12 mouse cellular contexts compared by ENCODE assay signal in the genomic region with DNA sequence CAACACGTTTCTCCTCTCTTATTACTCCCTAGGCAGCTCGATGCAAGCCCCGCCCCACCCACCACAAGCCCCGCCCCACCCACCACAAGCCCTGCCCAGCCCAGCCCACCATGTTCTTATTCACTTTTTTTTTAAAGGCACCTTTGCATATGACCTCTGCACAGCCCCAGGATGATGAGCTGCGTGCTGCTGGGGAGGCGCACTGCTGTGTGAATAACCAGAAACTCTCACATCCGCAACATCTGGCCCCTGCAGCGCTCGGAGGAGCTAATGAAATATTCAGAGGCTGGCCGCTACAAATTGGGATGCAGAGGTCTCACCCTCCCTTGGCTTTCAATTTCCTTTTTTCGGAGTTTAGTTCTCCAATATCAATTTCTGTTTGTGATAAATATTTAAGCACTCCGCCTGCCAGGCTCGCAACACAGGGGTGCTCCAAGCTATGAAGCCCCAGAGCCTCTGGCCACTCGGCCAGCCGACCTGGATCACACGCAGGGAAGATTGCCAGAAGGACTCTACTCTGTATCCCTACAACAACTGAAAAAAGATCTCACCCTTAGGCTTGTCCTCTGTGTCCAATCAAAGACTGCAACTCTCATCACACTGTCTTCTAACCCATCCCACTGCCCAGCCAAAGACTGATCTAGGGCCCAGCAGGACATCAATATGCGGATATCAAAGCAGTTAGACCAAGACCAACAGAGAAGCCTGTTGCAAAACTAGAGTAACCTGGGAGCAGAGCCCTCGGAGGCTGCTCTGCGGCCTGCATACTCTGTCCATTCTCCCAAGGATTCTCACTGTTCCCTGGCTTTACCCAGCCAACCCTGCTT.
DNase-seq lines count a peak whose midpoint lies in the region; ATAC-seq and TF ChIP-seq lines count a peak whose summit lies in the region.
"Had no signal": no experiment of that assay in that cellular context is flagged by ENCODE, and none has a peak within 500 bp of the region (broad histone marks: within the 10 kb centered on the region; RNA-seq: fewer than 3 reads in every experiment).

No protein-coding gene starts in this region.

- H3K9me3 ChIP-seq in ES-Bruce4 (replicated peaks; ENCODE audit: control insufficient read depth, insufficient read depth, low read length, poor library complexity, severe bottlenecking): no peaks in the 10 kb centered on the region
- H3K9me3 ChIP-seq in hindbrain, embryonic 15.5 days: no peaks in the 10 kb centered on the region
- H3K9me3 ChIP-seq in midbrain, embryonic 14.5 days (ENCODE audit: control insufficient read depth, low read length): no peaks in the 10 kb centered on the region

- ATAC-seq in hindbrain, embryonic 15.5 days (ENCODE audit: low FRiP score, low read depth): no peak
- ATAC-seq in midbrain, embryonic 14.5 days (ENCODE audit: low FRiP score, low TSS enrichment): no peak
- ATAC-seq: forebrain, embryonic 16.5 days; intestine, embryonic 16.5 days had no signal

- peak; percentile 87 for TF ChIP-seq EP300 in ES-Bruce4 (IDR thresholded peaks at IDR 0.05; ENCODE audit: insufficient read depth, low read depth, low read length)

- TF ChIP-seq POLR2A in ES-Bruce4 (IDR thresholded peaks at IDR 0.05; ENCODE audit: insufficient read depth, low read length): no peak

- H3K27ac ChIP-seq in ES-Bruce4 (ENCODE audit: insufficient read depth, low read length): no peak overlapping the region
- H3K27ac ChIP-seq in hindbrain, embryonic 15.5 days (replicated peaks): no peak overlapping the region
- no peak overlapping the region for H3K27ac ChIP-seq in midbrain, embryonic 14.5 days (replicated peaks; ENCODE audit: low read depth, low read length)
- H3K27ac ChIP-seq: liver, embryonic 14.5 days had no signal

- peak overlapping the region; percentile 39 for H3K4me2 ChIP-seq in hindbrain, embryonic 15.5 days
- H3K4me2 ChIP-seq in midbrain, embryonic 14.5 days (ENCODE audit: low read length): peak overlapping the region; percentile 30; the same call in 1 of the 2 replicates
- H3K4me2 ChIP-seq: heart, embryonic 11.5 days had no signal

- no peaks in the 10 kb centered on the region for H3K36me3 ChIP-seq in ES-Bruce4 (ENCODE audit: control insufficient read depth, insufficient read depth, low read length, poor library complexity, severe bottlenecking)
- no peaks in the 10 kb centered on the region for H3K36me3 ChIP-seq in hindbrain, embryonic 15.5 days
- H3K36me3 ChIP-seq in midbrain, embryonic 14.5 days (ENCODE audit: control insufficient read depth, insufficient read depth, low read length): no peaks in the 10 kb centered on the region

- TF ChIP-seq CTCF in ES-Bruce4 (IDR thresholded peaks at IDR 0.05; ENCODE audit: low read depth, low read length): no peak

- H3K4me1 ChIP-seq in ES-Bruce4 (ENCODE audit: control insufficient read depth, insufficient read depth, low read length): peaks cover 5% of the 10 kb centered on the region
- H3K4me1 ChIP-seq in hindbrain, embryonic 15.5 days (replicated peaks): peaks cover 9% of the 10 kb centered on the region; the same call in 1 of the 2 replicates
- 0 out of 2 replicates have a peak, but pooled peaks cover 5% of the 10 kb centered on the region for H3K4me1 ChIP-seq in midbrain, embryonic 14.5 days (ENCODE audit: control insufficient read depth, insufficient read depth, low read length)

- 41% methylated on average over 18 of the region's 19 CpGs for WGBS in hindbrain, embryonic 15.5 days
- WGBS in midbrain, embryonic 14.5 days: 43% methylated on average over 19 of the region's 19 CpGs

- H3K27me3 ChIP-seq in ES-Bruce4 (ENCODE audit: control insufficient read depth, insufficient read depth, low read length, poor library complexity, severe bottlenecking): no peaks in the 10 kb centered on the region
- no peaks in the 10 kb centered on the region for H3K27me3 ChIP-seq in hindbrain, embryonic 15.5 days
- no peaks in the 10 kb centered on the region for H3K27me3 ChIP-seq in midbrain, embryonic 14.5 days (ENCODE audit: control insufficient read depth, insufficient read depth, low read length)

- H3K9ac ChIP-seq in ES-Bruce4 (ENCODE audit: low read depth, poor library complexity, severe bottlenecking): no peak overlapping the region
- H3K9ac ChIP-seq in hindbrain, embryonic 15.5 days: no peak overlapping the region
- no peak overlapping the region for H3K9ac ChIP-seq in midbrain, embryonic 14.5 days (replicated peaks; ENCODE audit: low read length)
- H3K9ac ChIP-seq: liver, embryonic 14.5 days had no signal

- H3K4me3 ChIP-seq in ES-Bruce4 (ENCODE audit: low read depth, low read length): no peak overlapping the region
- no peak overlapping the region for H3K4me3 ChIP-seq in hindbrain, embryonic 15.5 days
- H3K4me3 ChIP-seq in midbrain, embryonic 14.5 days (replicated peaks; ENCODE audit: low read depth, low read length): no peak overlapping the region

- DNase-seq in R1 (ENCODE audit: low read depth, low spot score): peak; percentile 88
- DNase-seq in midbrain, embryonic 14.5 days: peak; percentile 41
- no peak for DNase-seq in layer of hippocampus, adult 9-11 months
- no peak for DNase-seq in cerebellum, postnatal 25 days
- no peak for DNase-seq in thymus, postnatal 4 days
- DNase-seq: adrenal gland, postnatal 36 days had no signal

Comparison
In these comparisons a context has a peak if more than half of its experiments do, and no peak if none do; other contexts are left out.
1. DNase-seq: peak in R1 (single experiment) and midbrain, embryonic 14.5 days (single experiment); none in layer of hippocampus, adult 9-11 months (single experiment), cerebellum, postnatal 25 days (0 of 2) and thymus, postnatal 4 days (single experiment).